Mouse (Mus musculus): Measurements from ENCODE around the gene Slc7a6.

DNA sequence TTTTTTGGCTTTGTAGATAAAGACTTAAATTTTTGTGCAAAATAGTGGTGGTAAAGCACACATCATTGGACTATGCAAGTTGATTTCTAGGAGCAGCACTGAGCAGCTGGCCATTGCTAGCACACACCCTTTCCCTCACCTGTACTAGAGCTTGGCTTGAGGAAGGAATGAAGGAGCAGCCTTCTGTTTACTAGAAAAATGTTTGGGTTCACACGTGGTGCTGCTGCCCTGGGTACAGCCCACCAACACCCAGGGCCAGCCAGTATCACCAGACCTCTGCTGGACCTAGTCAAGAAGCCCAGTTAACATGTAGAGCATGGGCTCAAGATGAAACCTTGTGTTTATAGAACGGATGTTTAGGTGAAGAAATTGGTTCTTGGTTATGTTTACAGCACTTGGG, 38.7 kb upstream of the Slc7a6 start:
- TF ChIP-seq CTCF (IDR thresholded peaks at IDR 0.05; ENCODE audit: low read depth) (no peak), EP300 (IDR thresholded peaks at IDR 0.05; ENCODE audit: low read depth) (no peak)

Measured in liver, embryonic 14.5 days (tissue).